Mouse (Mus musculus) kidney, adult 8-10 months (tissue): ENCODE results near the gene Ptpn6.

ENCODE experiments used
- DNase-seq, 2 experiments: peaks; one replicate each; pipeline ENCODE4 v3.0.0; 2022

Gene Ptpn6

DNA sequence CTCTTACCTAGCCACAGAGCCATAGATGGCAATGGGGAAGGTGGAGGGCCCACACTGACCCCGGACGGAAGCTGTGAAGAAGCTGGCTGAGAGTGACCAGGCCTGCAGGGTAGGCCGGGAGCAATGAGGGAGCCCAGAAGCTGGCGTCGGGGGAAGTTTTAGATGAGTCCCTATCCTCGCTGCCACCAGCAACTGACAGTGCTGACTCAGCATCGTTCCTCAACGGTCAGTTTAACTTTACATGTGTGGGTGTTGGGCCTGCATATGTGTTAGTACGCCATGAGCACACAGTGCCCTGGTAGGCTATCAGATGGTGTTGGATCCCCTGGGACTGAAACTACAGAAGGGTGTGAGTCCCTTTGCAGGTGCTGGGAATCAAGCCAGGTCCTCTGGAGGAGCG is 14.0 kb downstream of the Ptpn6 start:
- DNase-seq = no peak

DNA sequence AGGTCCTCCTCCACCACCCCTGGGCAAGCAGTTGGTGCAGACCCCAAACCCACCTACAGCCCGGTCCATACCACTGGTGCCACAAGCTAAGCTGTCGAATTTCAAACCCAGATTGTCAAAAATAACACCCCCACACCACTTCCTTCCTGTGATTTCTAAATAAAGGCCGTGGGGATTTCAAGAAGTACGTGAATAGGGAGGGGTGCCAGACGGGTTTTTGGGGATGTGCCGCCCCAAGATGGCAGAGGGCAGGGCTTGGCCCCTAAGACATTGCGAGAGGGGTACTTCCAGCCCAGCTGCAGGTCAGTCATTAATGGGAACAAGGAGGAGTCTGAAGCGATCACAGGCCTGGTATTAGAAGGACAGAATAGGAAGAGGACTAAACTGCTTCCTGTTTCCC is 15.0 kb downstream of the Ptpn6 start:
- DNase-seq = no peak

DNA sequence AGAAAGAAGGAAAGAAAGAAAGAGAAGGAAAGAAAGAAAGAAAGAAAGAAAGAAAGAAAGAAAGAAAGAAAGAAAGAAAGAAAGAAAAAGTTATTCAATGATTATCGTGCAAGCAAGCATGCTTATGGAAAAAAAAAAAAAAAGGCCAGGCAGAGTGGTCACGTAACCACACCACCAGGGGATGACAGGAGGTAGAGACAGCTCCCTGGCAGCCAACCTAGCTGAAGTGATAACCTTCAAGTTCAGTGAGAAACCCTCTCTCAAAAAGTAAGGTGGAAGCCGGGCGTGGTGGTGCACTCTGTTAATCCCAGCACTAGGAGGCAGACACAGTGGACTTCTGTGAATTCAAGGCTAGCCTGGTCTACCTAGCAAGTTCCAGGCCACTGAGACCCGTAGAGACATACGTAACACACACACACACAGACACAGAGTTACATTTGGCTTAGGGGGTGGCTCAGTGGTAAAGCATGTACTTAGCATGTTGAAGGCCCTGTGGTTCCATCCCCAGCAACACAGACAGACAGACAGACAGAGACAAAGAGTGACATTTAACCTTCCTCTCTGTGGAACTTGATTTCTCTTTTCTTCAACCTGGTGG is 15.5 kb downstream of the Ptpn6 start:
- no peak for DNase-seq

DNA sequence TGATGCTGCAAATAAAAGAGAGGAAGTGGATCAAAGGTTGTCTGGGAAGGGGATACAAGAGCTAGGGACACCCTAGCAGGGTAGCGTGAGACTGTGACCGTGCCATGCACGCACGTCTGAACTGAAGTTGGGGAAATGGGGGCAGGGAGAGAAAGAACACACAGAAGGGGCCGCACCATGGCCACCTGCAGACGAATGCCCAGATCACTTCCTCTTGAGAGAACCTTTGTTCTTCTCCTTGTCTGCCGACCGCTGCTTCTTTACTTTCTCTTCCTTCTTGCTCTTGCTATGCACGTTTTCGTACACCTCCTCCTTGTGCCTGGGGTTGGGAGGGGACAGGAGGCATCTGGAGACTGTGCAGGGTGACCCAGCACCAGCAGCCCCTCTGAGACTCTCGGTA is 17.6 kb downstream of the Ptpn6 start:
- no peak for DNase-seq

DNA sequence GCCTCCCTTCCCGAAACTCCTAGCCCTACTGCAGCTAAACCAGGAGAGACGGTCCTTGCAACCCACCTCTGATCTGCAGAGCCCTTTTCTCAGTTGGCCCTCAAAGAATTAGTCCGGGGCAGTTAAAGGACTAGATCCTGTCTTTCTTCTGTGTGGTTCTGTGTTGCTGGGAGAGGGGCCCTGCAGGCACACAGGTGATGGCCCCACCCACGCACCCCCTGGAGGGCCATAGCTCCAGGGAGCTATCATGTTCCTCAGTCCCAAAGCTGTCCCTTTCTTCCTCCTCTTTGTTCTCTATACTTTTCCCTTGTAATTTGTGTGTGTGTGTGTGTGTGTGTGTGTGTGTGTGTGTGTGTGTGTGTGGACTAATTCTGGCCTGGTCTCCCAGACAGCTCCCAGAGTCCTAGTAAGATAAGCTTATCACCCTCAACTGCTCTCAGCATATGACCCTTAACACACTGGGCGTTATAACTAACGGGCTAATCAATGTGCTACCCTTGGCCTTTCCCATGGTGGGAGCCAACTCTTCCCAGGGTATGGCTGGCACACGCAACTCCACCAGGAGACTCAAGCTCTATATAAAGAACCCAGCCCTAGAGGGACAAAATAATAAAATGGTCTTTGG is 19.0 kb downstream of the Ptpn6 start:
- no peak for DNase-seq

DNA sequence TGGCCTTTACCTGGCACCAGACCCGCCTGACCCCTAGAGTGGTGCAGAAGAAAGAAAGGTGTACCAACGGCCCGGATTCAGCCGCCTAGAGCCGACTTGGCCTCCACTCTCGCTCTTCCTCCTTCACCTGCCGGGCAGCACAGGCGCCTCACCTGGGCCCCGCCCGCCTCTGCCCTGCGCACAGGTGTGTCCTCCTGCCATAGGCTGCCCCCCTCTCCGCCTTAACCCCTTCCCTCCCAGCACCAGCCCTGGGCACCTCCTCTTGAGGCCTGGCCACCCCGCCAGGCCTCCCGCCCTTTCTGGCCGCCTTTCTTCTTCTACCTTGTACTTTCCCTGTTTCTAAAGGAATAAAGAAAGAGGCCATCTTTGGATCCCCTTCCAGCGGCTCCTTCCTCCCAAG is 19.8 kb downstream of the Ptpn6 start:
- peak; percentile 55 to 68 for DNase-seq

DNA sequence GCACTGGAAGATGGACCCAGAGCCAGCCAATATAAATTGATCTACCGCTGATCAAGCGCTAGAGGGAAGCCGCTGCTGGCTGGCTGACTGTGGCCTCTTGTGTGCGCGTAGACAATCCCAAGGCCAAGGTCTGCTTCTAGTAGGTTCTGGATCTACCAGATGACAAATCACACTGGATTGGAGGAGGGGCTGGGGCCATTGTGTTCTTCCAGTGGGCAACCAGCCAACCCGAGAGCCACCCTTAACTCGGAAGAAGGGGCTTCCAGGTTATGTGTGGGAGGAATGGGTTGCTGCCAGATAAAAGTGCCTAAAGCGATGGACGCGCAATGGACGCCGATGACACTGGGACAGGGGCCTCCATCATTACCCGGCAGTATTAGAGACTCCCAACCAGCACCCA is 20.5 kb downstream of the Ptpn6 start:
- DNase-seq = no peak

DNA sequence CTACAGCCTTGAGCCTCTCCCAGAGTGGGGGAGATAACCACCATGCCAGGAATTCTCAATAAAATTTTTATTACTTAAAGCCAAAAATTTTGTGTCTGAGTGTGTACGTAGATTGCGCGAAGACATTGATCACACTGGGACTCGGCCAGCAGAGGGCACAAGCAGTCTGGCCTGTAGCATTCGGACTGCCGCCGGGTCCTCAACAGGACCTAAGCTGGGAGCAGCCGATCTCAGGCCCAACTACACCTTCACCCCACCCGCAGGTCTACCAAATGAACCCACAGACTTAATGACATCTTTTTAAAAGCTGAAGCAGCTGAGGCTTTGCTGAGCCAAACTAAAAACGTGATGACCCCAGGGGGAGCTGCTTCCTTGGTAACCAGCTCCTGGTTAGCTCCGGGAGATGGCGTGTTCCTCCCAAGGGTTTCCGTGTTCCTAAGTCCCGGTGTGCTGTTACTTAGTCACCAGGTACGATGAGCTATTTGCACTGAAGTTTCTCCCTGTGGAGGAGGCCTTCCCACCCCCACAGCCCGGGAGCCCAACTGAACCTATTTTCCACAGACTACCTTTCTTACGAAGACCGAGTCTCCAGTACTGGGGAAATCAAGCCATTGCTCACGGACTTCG is 21.5 kb downstream of the Ptpn6 start:
- DNase-seq = peak in 1 of 2 experiments; percentile 61

DNA sequence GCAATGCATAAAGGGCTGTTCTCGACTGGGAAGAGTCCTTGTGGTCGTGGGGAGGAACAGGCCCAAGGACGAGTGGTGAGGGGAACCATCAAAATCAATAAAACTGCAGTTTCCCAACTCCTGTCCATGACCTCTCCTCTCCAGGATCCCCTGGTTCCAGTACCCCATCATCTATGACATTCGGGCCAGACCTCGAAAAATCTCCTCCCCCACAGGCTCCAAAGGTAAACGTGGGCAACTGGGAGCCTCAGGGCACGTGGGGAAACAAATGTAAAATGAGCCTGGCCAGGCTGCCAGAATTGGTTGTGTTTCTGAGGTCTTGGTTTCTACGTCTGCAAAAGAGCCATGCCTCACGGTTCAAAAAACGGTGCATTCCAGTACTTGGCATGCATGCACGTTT is 25.6 kb downstream of the Ptpn6 start:
- DNase-seq = no peak

DNA sequence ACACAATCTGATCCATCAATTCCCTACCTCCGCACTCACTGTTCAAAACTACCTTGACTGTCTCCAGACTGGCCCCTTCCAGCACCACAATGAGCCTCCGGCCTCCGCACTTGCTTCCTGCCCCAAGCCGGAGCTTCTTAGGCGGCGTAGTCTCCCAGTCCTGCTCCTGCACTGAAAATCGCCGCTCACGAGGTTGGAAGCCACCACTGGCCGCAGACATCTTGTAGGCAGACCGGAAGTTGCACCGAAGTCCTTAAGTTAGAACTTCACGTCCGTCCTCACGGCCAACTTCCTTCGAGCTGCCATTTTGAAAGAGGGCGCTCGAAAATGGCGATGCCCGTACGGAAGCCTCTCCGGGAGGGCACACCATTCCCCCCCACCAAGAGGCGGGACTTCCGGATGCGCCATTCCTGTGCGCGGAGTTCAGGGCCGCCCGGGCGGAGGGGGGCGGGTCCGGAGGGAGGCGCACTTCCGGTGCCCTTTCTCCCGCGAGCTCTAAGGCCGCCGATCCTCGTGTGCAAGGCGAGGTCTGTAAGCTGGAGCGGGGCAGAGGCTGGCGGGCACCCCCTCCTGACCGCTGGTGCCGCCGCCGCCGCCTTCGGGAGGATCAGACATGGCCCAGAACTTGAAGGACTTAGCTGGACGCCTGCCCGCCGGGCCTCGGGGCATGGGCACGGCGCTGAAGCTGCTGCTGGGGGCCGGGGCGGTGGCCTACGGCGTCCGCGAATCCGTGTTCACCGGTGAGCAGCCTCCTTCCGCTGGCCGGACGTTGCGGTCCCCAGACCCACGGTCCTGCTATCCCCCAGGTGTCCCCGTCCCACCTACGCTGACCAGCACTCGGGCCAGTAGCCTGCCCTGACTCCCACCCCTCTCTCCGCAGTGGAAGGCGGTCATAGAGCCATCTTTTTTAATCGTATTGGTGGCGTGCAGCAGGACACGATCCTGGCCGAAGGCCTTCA is 26.4 kb downstream of the Ptpn6 start, which contains the start of the genes Emg1 and Phb2:
Emg1 (minus strand) TSS at position 355 of the 959 bp plus-strand sequence.
Phb2 (plus strand) TSS at position 513 of the 959 bp plus-strand sequence.
- peak; percentile 98 for DNase-seq

DNA sequence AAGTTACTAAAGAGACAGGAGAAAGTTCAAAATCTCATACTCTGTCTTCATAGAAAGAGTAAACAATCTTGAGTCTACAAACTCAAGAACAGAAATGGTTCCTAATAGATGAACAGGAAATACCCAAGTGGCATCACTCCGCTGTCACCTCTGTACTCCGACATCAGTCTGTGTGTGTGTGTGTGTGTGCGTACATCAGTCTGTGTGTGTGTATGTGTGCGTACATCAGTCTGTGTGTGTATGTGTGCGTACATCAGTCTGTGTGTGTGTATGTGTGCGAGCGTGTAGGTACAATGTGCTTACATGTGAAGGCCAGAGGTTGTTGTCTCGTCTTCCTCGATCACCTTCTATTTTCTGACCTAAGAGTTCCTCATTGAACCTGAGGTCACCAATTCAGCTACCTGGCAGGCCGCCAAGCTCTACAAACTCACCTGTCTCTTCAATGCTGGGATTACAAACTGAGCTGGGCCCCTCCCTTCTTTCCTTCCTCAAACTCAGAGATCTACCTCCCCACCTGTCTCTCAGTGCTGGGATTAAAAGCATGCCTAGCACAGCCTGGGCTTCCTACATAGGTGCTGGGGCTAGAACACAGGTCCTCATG is 30.1 kb downstream of the Ptpn6 start:
- no peak for DNase-seq

DNA sequence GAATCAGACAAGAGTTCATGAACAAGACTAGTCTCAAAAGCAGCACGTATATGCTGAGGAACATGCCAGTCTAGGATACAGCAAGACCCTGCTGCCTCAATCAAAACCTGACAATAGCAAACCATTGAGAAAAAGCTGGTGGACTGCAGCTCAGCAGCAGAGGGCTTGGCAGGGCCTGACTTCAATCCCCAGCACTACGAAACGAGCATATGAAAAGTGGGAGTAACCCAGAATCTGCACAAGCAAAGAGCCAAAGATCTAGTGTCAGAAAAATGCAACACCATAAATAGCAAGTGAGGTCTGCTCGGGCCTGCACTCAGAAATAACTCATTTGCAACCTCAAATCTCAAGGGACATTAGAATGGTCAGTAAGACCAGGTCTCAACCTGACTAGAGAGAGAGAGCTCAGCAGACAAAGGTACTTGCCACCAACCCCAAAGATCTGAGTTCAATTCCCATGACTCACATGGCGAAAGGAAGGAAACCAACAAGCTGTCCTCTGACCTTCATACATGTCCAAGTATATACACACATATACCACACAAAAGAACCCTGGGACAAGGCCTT is 32.4 kb downstream of the Ptpn6 start:
- no peak for DNase-seq

DNA sequence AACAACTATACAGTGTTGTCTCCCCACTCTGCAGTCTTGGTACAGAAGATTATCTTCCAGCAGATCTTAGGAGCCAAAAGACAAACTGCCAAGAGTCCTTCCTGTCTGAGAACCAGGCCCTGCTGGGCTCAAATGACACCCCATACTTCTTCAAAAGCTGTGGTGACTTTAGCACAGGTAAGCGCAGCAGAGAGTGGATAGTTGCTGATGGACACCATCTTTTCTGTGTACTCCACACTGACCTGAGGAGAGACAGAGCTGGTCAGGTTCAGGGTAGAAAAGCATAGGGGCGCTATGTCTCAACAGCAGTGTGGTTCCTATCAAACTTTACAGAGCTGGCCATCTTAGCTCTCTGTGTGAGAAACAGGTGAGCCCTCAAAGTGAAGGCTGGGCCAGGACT is 34.1 kb downstream of the Ptpn6 start:
- no peak for DNase-seq

DNA sequence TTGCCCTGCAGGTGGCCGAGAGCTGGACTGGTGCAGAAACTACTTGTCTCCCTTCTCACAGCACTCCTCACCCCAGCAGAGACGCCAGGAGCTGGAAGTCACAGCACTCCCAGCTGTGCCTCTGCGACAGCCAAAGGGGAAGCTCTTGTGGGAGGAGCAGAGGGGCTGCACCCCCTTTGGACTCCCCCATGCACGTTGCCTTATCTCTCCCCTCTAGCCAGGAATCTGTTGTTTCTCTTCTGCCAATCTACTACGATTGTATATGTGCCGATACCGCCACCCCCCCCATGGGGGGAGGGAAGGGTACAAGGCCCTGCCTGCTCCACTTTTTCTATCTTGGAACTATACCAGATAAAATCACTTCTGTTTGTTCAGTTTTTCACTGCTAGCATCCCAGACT is 34.7 kb downstream of the Ptpn6 start:
- DNase-seq = no peak

DNA sequence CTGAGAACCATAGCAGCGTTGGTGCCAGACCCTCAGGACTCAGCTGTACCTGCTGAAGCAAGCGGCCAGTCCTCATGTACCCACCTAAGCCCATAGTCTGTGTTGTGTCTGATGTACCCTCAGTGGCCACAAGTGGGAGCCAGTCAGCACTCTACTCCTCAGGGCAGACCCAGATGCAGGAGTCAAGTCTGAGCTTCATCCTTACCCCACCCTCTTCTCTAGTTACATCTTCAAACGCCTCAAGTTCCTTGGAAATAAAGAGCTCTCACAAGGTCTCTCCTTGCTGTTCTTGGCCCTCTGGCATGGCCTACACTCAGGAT is 35.8 kb downstream of the Ptpn6 start:
- peak; percentile 61 to 82 for DNase-seq

DNA sequence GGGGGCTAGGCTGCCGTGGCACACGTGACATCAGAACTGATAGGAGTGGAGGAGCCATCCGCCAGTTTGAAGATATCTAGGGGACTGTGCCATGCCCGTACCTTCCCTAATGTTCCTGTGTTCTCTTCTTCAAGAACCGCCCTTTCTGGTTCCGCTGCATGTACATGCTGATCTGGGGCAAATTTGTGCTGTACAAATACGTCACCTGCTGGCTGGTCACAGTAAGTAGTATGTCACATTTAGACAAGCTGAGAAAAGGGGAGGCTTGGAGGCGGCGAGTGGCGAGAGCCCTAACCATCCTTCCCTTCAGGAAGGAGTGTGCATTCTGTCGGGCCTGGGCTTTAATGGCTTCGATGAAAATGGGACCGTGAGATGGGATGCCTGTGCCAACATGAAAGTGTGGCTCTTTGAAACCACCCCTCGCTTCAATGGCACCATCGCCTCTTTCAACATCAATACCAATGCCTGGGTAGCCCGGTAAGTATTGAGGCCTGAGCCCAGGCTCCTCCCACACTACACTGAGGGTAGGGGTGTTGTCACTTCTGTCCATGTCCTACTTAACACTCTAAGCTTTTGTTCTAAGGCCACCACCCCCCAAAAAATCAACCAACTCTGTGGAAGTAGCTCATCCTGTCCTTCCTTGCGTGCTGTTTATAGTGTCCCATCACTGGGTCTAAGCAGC is 36.3 kb downstream of the Ptpn6 start:
- DNase-seq = no peak

DNA sequence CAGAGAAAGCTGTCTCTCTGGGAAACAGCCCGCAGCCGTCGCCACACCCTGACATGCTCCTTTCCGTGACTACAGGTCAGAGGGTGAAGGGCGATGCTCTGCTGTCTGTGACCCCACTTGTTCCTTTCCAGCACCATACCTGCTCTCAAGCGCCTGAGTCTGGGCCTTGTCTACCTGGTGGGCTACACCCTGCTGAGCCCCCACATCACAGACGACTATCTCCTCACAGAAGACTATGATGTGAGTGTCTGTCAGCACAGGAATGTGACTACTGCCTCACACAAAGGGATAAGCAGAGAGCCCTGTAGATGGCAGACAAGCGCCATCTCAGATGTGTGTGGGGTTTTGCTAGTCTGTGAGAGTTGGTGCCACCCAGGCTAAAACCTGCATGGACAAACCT is 37.2 kb downstream of the Ptpn6 start:
- DNase-seq = no peak

DNA sequence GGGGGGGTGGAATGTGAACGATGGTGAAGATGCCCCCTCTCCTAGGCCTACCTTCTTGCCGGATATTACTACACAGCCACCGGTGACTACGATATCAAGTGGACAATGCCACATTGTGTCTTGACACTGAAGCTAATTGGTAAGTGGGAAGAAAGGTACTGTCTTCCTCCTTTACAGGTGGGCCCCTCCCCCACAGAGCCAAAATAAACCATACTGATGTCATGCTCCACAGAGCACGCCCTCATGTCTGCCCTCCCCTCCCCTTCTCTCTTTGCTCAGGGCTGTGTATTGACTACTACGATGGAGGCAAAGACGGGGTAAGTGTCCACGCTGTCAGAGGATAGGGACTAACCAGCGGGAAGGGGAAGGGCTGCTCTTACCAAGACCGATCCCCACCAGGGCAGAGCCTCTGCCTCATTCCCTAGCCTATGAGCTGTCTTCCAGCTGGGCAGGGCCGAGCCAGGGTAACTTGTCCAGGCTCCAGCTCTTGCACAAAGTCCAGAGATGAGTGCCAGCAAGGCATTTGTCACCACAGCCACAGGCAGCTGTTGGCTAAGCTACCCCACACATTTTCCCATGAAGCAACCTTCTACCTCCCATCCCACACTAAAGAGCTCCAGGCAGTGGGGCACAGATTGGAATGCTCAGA is 38.4 kb downstream of the Ptpn6 start:
- DNase-seq = peak; percentile 58 to 68

DNA sequence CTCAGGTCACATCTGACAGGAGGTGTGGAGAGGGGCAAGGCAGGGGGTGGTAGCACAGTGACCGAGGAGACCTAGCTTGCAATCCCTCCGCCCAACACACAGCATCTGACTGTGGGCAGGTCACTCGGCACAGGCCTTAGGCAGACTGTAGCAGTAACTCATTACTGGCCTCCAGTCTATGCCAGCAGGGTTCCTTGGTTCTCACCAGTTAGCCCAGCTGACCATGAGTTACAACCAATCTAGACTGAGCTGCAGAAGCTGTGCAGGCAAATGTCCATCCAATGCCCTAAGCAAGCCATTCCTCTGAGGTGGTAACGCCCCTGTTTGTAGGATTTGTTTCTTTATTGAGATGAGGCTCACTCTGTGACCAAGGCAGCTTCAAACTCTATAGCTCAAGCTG is 39.1 kb downstream of the Ptpn6 start:
- no peak for DNase-seq

DNA sequence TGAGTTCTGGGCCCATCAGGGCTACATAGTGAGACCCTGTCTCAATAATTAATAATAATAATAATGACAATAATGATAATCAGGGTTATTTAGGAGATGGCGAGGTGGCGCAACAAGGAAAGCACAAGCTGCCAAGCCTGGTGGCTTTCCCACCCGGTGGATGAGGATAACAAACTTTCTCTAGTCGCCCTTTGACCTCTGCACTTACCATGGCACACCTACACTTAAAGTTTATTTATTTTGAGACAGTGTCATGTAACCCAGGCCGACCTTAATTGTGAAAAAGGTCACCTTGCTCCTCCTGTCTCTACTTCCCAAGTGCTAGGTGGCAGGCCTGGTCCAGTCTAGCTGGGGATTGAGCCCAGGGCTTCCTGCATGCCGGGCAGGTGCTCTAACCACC is 39.8 kb downstream of the Ptpn6 start:
- no peak for DNase-seq

DNA sequence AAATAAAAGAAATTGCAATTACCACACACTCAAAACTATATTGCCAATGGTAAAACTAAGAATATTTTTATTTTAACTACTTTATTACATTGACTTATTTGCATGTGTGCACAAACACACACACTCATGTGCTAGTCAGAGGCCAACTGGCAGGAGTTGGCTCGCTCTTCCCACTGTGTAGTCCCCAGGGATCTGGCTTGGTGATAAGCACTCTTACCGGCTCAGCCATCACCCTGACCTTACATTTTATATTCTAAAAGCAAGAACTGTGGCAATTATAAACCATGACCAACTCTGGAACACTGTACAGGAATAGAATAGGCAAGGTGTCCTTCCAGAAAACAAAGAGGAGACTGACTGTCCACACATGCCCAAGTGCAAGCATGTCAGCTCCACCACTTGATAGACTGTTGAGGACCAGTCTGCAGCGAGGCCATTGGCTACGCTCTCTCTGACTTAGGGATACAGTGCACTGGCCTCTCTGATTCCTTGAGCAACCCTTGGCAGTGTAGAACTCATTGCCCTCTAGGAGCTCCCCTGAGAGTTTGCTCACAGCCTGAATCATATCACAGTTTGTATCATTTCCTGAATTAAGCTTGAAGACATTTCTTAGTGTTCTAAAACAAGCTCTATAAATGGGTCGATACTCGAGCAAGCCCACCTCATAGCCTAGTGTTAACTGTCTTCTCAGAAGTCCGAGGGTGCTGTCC is 41.9 kb downstream of the Ptpn6 start:
- DNase-seq = no peak
